8 mouse cellular contexts compared by ENCODE assay signal in genomic region chr15:77970470-77971292, GRCm38 (mm10). TPM values are rescaled to one million over a fixed set of nuclear protein-coding genes. Genes with fewer than 3 reads are reported as not detected.
DNase-seq lines count a peak whose midpoint lies in the region; ATAC-seq and TF ChIP-seq lines count a peak whose summit lies in the region.

TSS of gene Eif3d (minus strand) at chr15:77970813.

- peak within 1 kb of the TSS; percentile 80 for H3K4me3 ChIP-seq in gastrocnemius, adult 2 months
- H3K4me3 ChIP-seq in hindbrain, postnatal 0 days (ENCODE audit: low read length), result peak within 1 kb of the TSS; percentile 62
- peak within 1 kb of the TSS; percentile 82 for H3K4me3 ChIP-seq in left cerebral cortex, adult 2 months

- H3K9me3 ChIP-seq in hindbrain, postnatal 0 days (ENCODE audit: low read length), result no peaks in the 10 kb centered on the region

- peak within 1 kb of the TSS; percentile 99 for H3K27ac ChIP-seq in gastrocnemius, adult 2 months
- H3K27ac ChIP-seq in hindbrain, postnatal 0 days, result peak within 1 kb of the TSS; percentile 98
- peak within 1 kb of the TSS; percentile 100 for H3K27ac ChIP-seq in left cerebral cortex, adult 2 months

- peaks cover 16% of the 10 kb centered on the region for H3K4me1 ChIP-seq in hindbrain, postnatal 0 days (ENCODE audit: insufficient read depth, low read length)

- WGBS in hindbrain, postnatal 0 days, result under 1% methylated on average over 72 of the region's 72 CpGs

- DNase-seq in ZHBTc4 (ENCODE audit: low read depth, low spot score), result peak; percentile 98
- DNase-seq in gastrocnemius, adult 2 months, result peak; percentile 97
- DNase-seq in hindbrain, postnatal 0 days (ENCODE audit: low spot score), result peak; percentile 97
- peak; percentile 96 to 97 for DNase-seq in left cerebral cortex, adult 2 months (ENCODE audit: extremely low spot score in 1 of 2, low spot score in 2 of 2)
- DNase-seq in right cerebral cortex, adult 2 months (ENCODE audit: low spot score in 2 of 2), result peak; percentile 99 to 100
- peak; percentile 98 for DNase-seq in urinary bladder, postnatal 14 days (ENCODE audit: low spot score)

- intact Hi-C loops in gastrocnemius, adult 2 months (cut with DNase I), result loop anchor here (5.0 to 10.0 kb wide), 2 partner anchors 38 to 434 kb away; partner anchors contain the start of genes Mpst and Tst
- intact Hi-C loops in left cerebral cortex, adult 2 months (cut with DNase I), result loop anchor here (10.0 kb wide), 2 partner anchors 454 to 574 kb away; partner anchors contain the start of genes Kctd17 and Sstr3

- H3K36me3 ChIP-seq in hindbrain, postnatal 0 days (ENCODE audit: insufficient read depth, low read length), result peaks cover 25% of the 10 kb centered on the region

- peak within 1 kb of the TSS; percentile 90 for H3K4me2 ChIP-seq in hindbrain, postnatal 0 days (ENCODE audit: low read depth, low read length)

- TF ChIP-seq CTCF in gastrocnemius, adult 2 months (IDR thresholded peaks at IDR 0.05), result no peak
- no peak for TF ChIP-seq CTCF in hindbrain, postnatal 0 days (IDR thresholded peaks at IDR 0.05; ENCODE audit: low read depth)
- no peak for TF ChIP-seq CTCF in left cerebral cortex, adult 2 months (IDR thresholded peaks at IDR 0.05)

- peak; percentile 83 for ATAC-seq in common myeloid progenitor, adult 5-6 weeks (replicated peaks; ENCODE audit: low read depth, poor library complexity, severe bottlenecking)
- ATAC-seq in hindbrain, postnatal 0 days, result peak; percentile 92
- ATAC-seq in megakaryocyte, adult 5-6 weeks (ENCODE audit: poor library complexity, severe bottlenecking), result peak; percentile 93

- H3K27me3 ChIP-seq in hindbrain, postnatal 0 days (ENCODE audit: insufficient read depth, low read length), result no peaks in the 10 kb centered on the region

- peak within 1 kb of the TSS; percentile 79 for H3K9ac ChIP-seq in hindbrain, postnatal 0 days (replicated peaks; ENCODE audit: low read length)

RNA-seq across cellular contexts. Expression of gene Eif3d, which starts in this region (rescaled TPM):
- total RNA-seq in common myeloid progenitor, adult 5-6 weeks (2017), result 259 and 294 TPM in 2 replicates
- total RNA-seq in gastrocnemius, adult 2 months (2021), result 10 to 100 TPM; 57.7 to 63.5 TPM
- 121 and 139 TPM in 2 replicates for total RNA-seq in hindbrain, postnatal 0 days (2014; rRNA removed)
- polyA plus RNA-seq in hindbrain, postnatal 0 days (2015; fragmentation: Nextera tagmentation; extraction: Ambion mirVana), result 143 and 155 TPM in 2 replicates
- 100 to 1,000 TPM; 101 to 102 TPM for total RNA-seq in left cerebral cortex, adult 2 months (2021)
- 106 and 126 TPM in 2 replicates for total RNA-seq in megakaryocyte, adult 5-6 weeks (2015)
- total RNA-seq in megakaryocyte, adult 5-6 weeks (2017), result 135 and 144 TPM in 2 replicates

Comparison
In these comparisons a context has a peak if more than half of its experiments do, and no peak if none do; other contexts are left out.
1. Peak in every context shown above with its lines: DNase-seq, ATAC-seq, H3K4me3 ChIP-seq and H3K27ac ChIP-seq.